Mouse (Mus musculus) megakaryocyte, embryonic 14.5 days (primary cell): ENCODE data around the gene Ear10.
"Not testable (repeated sequence)": the region's sequence is repeated elsewhere in the genome, so short reads cannot be mapped to it uniquely, and the experiment has no call there.

Experiments
- FLI1 ChIP-seq: IDR thresholded peaks from 2 replicates; pipeline ENCODE4 v1.6.1; 2012; ENCODE audit warnings: low read length, inconsistent platforms, mixed read lengths
- GATA1 ChIP-seq: IDR thresholded peaks from 3 replicates; pipeline ENCODE4 v1.6.1; 2012; ENCODE audit warnings: mixed read lengths, low read length, inconsistent platforms, borderline replicate concordance

GRCm38 (mm10) chr14:43956769-43957168 is 33.4 kb upstream of the Ear10 start, which contains the start of gene Ang5:
- not testable (repeated sequence) for TF ChIP-seq GATA1, FLI1
